Mouse (Mus musculus) skeletal muscle tissue, adult 2 months (tissue): ENCODE measurements around the gene Anks1b.

Source experiments
- DNase-seq: peaks from one replicate; pipeline ENCODE4 v3.0.0-alpha.2; 2012; ENCODE audit warnings: low read depth, low spot score

Anks1b gene

DNA sequence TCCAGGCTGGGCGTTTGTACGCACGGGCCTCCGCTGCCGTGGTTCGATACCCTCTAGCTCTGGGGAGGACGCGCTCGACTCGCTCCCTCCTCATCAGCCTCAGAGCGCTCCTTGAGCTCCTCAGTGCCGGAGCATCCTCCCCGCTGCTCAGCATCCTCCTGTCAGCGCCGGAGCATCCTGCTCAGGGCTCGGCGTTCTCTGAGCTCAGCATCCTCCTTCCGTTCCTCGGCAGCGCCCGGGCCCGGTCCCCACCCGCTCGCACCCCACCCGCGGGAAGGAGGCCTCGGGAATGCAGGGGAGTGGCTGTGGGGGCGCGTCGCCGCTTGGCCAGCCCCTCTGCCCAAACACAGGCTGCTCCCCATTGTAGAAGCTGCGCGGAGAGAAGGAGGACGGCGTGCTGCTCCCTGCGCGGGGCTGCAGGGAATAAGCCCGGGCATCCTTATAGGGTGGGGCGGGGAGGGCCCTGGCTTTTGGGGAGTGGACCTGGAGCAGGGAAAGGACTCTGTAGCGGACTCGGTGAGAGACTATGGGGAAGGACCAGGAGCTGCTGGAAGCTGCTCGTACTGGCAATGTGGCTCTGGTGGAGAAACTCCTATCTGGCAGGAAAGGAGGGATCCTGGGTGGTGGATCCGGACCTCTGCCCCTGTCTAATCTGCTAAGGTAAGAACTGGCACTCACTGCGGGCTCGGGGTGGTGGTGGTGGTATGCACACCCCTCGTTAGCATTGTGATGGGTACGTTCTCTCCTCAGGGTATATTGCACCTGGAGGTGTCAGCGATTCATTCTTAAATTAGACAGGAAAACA, at the start of gene Anks1b:
TSS of gene Anks1b (plus strand) at position 364 of the 805 bp plus-strand sequence.
- no peak for DNase-seq

GRCm38 (mm10) chr10:89823906-89824305, 49.4 kb upstream of the Anks1b start:
- peak; percentile 13 for DNase-seq

- DNase-seq, result no peak
Observed at GRCm38 (mm10) chr10:89826896-89827295, 46.4 kb upstream of the Anks1b start.

GRCm38 (mm10) chr10:89832334-89832733, 41.0 kb upstream of the Anks1b start:
- no peak for DNase-seq

- no peak for DNase-seq
Observed at GRCm38 (mm10) chr10:89833166-89833565, 40.1 kb upstream of the Anks1b start.

- DNase-seq, result no peak
Observed at GRCm38 (mm10) chr10:89837476-89837875, 35.8 kb upstream of the Anks1b start.

DNA sequence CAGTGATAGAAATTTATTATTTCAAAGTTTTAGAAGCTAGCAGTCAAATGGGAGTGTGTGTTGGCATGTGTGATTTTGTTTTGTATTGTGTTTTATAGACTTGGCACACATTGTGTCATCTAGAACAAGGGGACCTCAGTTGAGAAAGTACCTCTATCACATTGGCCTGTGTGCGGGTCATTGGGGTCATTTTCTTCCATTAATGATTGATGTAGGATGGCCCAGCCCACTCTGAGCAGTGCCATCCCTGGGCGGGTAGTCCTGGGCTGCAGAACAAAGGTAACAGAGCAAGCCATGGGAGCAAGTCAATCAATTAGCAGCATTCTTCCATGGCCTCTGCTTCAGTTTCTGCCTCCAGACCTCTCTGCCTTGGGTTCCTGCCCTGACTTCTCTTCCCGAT, 34.5 kb upstream of the Anks1b start:
- no peak for DNase-seq

DNA sequence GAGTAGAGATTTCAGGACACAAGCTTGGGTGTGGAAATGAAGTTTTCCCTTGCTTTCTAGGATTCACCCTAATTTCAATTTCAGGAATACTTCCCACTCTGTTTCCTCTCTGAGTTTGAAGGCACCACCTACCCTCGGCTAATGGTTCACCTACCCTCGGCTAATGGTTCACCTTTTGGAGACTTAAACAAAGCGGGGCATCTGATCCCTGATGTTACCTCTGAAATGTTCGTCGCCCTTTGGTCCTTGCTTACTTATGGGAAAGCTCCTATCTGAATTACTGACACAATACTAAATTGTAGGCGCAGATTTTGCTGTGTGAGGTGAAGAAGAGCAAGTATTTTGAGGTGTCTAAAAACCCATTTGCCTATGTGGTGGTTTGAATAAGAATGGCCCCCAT, 22.4 kb upstream of the Anks1b start:
- no peak for DNase-seq

GRCm38 (mm10) chr10:89855251-89855875, 17.9 kb upstream of the Anks1b start:
- no peak for DNase-seq

GRCm38 (mm10) chr10:89856286-89856685, 17.0 kb upstream of the Anks1b start:
- peak; percentile 10 for DNase-seq

GRCm38 (mm10) chr10:89868211-89868610, 5.1 kb upstream of the Anks1b start:
- DNase-seq, result no peak

DNA sequence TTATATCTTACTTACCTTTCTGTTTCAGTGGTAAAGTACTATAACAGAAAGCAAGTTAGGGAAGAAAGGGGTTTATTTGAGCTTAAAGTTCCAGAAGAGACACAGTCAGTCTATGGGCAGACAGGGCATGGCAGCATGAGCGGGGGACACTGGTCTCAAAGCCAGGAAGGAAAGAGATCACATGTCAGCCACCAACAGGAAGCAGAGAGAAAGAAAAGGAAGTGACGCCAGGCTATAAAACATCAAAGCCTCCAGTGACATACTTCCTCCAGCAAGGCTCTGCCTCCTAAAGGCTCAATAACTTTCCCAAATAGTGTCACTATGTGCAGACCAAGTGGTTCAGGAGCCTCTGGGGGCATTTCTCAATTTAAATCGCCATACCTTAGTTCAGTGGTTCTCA, 4.5 kb upstream of the Anks1b start:
- no peak for DNase-seq

DNA sequence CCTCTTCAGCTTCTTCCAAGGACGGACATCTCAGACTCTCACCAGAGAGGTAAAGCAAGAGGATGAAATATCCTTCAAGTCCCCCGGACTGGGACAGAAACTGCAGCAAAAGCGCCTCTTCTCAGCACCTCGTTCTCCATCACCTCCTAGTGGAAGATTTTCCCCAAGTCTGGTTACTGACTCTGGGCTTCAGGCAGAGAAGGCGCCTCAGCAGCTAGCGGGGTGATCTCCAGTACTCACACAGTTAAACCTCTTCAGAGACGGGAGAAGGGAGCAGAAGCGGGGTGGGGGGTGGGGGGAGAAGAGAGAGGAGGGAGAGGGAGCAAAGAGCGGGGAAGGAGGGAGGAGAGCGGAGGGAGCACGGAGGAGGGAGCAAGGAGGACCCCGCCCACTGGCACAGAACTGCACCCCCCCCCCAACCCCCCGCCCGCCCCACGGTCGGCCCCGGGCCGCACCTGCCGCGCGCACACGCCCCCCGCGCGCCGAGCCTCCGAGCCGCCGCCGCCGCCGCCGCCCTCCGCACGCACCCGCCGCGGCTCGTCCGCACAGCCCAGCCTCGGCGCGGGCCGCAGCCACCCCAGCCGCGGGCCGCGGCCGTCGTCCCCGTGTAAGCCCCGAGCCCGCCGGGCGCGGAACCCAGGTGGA, 686 bp upstream of the Anks1b start:
- DNase-seq, result no peak

GRCm38 (mm10) chr10:89874036-89874435, 727 bp downstream of the Anks1b start:
- DNase-seq, result no peak

DNA sequence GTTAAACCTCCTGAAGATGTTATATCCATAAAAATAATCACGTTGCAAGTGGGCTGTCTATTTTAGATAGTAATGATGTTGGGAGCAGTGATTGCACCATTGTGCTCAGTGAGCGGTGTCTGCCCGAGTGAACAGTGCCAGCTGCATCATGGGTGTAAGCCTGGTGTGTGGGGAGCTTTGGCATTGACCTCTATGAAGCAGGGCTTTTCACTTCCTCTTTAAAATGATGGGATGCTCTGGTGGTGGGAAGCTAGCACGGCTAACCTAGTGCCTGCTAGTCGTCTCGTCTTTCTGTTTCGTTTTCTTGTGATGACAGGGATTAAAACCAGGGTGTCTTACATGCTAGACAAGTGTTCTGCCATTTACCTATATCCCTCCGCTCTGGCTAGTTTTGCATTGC, 10.3 kb downstream of the Anks1b start:
- no peak for DNase-seq

GRCm38 (mm10) chr10:89902720-89903337, 29.5 kb downstream of the Anks1b start:
- DNase-seq, result no peak

DNA sequence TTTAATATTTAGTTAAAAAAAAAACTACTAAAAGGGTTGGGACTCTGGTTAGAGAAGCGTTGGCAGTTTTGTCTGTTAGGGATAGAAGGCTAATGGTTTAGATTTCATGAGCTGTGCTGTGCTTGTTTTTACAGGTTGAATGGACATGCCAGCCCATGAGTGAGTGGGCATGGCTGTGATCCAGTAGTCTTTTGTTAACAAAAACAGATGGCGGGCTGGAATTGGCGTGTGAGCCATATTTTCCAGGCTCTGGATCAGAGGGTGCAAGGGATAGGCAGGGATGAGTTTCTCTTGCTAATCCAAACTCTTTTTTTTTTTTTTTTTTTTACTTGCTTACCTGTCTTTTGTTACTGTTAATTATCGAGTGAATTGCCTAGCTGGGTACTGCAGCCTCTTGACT, 38.6 kb downstream of the Anks1b start:
- DNase-seq, result no peak

DNA sequence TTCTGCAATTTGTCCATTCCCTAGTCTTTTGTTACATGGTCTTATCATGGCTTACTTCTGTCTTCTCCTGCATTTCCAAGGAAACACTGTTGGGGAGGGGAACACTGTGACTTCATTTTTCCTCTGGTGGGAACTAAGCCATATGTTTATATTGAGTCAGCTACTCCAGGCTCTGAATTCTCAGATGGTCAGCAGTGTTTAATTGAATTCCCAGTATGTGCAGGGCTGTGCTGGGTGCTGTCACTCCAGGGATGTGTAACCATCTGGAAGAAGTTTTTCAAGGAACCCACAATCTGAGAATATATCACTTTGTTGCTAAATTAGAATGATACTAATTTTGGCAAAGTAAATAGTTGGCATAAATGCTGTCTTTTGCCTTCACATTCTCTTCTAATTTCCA, 39.9 kb downstream of the Anks1b start:
- DNase-seq, result no peak

- DNase-seq, result no peak
Observed at GRCm38 (mm10) chr10:89917141-89917540, 43.8 kb downstream of the Anks1b start.

- no peak for DNase-seq
Observed at GRCm38 (mm10) chr10:89921965-89922364, 48.7 kb downstream of the Anks1b start.

DNA sequence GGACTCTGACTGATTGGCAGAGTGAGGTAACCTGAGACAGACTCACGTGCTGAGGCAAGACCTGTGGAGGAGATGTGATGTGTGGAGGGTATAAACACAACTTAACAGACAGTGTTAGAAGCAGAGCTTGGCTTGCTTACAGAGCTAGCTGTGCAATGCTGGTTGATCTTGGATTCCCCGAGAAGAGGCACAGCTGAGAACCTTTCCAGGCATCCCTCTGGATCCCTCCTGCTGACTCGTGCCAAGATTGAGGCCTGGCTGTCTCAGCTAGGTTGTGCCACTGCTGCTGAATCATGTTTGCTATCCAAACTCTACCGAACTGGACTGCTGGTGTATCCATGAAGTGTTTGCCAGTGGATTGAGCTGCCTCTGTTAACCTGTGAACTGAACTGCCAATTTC, 68.9 kb downstream of the Anks1b start:
- no peak for DNase-seq

GRCm38 (mm10) chr10:89946636-89947349, 73.5 kb downstream of the Anks1b start:
- no peak for DNase-seq
